Mouse (Mus musculus): Measurements from ENCODE around the gene Syce1.
"Not testable (repeated sequence)": the region's sequence is repeated elsewhere in the genome, so short reads cannot be mapped to it uniquely, and the experiment has no call there.

Gene Syce1

GRCm38 (mm10) chr7:140765888-140766739 is 21.5 kb downstream of the Syce1 start:
- no peak for DNase-seq

DNA sequence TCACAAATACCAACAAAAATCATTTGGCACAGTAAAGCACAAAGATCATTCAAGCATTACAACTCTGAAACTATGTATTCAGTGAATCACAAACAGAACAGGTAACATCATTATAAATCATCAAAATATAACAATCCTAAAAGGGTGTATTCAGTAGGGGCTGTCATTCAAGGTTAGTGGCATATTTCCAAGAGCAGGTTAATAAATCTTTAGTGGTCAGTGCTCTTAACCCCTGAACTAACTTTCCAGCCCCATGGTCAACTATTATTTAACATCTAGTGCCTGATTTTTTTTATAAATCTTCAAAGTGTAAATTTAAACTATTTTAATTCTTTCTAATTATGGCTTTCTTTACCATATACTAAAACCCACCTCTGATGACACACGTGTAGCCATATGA is 22.3 kb downstream of the Syce1 start:
- not testable (repeated sequence) for DNase-seq

GRCm38 (mm10) chr7:140763447-140764020 is 24.1 kb downstream of the Syce1 start, which contains the start of gene Cyp2e1:
Gene Cyp2e1, plus strand, starts transcription at chr7:140763739.
- DNase-seq, result no peak

DNA sequence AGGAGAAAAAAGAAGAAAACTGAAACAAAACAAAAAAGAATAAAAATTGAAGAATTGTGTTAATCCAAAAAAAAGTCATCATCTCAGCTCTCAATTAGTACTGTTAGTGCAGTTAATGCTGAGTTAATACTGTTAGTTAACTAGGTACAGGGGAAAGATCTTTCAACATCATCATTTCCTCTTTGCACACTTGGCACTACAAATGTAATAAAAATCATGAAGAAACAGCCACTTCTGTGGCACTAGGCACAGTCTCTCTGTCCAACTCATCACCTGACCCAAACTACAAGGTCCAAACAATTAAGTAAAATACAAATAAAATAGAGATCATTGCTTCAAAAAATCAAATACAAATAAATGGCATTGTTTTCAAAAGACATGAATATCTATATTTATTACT is 27.0 kb downstream of the Syce1 start:
- no peak for DNase-seq

DNA sequence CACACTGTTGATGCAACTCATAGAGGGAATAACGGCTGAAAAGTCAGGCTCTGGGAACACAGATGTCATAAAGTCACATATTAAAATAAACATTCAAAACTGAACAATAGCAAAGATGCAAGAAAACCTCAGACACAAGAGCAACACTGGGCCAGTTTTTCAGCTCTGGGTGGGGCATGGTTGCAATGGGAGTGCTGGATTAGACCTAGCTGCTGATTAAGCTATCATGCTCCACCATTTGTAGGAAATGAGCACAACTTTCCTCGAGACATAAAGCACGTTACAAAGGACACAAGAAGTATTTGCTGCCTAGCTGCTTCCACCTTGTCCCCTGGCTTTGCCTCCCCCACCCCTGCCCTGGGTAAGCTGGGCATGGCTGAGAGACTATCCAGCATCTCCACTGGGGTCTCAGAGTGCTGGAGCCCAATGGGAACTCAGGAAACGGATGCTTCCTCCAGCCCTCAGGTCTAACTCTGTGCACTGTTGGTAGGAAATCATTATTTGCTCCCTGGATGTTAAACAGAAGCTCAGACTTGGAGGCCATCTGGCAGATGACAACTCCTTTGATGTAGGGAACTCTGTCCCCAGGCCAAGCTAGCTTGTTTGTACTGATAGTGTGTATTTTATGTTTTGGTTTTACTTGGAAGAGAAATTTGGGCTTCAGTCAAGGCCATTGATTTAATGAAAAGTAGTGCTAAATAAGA is 31.3 kb downstream of the Syce1 start:
- no peak for DNase-seq

GRCm38 (mm10) chr7:140754556-140754955 is 33.1 kb downstream of the Syce1 start:
- DNase-seq, result no peak

- DNase-seq, result no peak
Observed at GRCm38 (mm10) chr7:140748827-140749160, 38.9 kb downstream of the Syce1 start.

- no peak for DNase-seq
Observed at GRCm38 (mm10) chr7:140748116-140748826, 39.4 kb downstream of the Syce1 start.

DNA sequence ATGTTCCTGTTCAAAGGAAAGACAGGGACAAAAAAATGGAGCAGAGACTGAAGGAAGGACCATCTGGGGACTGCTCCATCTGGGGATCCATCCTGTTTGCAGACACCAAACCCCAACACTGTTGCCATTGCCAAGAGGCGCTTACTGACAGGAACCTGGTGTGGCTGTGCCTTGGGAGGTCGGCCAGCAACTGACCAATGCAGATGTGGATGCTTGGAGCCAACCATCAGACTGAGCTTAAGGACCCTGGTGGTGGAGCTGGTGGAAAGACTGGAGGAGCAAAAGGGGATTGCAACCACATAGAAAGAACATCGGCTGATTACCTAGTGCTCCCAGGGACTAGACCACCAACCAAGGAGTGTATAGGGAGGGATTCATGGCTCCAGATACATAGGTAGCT is 40.2 kb downstream of the Syce1 start:
- DNase-seq, result no peak

DNA sequence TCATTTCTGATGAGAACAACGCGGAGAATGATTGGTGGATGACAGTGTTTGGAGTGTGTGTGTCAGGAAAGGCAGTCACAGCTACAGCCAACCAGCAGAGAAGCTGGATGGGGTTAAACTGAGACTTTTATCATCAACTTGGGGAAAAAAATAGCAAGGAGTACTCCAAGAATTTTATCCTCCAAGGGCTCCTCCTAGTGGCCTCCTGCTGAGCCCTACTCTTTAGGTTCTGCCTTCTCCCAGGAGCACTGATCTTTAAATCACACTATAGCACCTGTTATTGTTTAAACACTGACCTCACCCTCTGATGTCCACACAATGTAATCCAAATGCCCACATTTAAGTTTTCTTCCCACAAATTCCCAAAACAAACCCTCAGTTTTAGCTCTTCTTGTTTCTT is 54.5 kb downstream of the Syce1 start:
- DNase-seq, result no peak
